Mouse (Mus musculus) E14TG2a.4 (cell line): ENCODE measurements around the gene Ubald2.
A peak's percentile ranks its signal among the peaks of the same experiment; 100 is the strongest.

Source experiments
- CTCF ChIP-seq: conservative IDR thresholded peaks from 2 replicates; pipeline ENCODE4 v1.5.1; 2014; ENCODE audit warnings: low read length
- NANOG ChIP-seq: IDR thresholded peaks from 2 replicates; pipeline ENCODE4 v1.6.1; 2014; ENCODE audit warnings: borderline replicate concordance, low read length, mixed read lengths
- POU5F1 ChIP-seq: IDR thresholded peaks from 2 replicates; pipeline ENCODE4 v1.6.1; 2014; ENCODE audit warnings: low read length, borderline replicate concordance

GRCm38 (mm10) chr11:116463833-116464232, 29.9 kb downstream of the Ubald2 start:
- peak; percentile 57 for TF ChIP-seq CTCF
- no peak for TF ChIP-seq POU5F1
- no peak for TF ChIP-seq NANOG
